ENCODE assay signal across 8 mouse cellular contexts in the genomic region with DNA sequence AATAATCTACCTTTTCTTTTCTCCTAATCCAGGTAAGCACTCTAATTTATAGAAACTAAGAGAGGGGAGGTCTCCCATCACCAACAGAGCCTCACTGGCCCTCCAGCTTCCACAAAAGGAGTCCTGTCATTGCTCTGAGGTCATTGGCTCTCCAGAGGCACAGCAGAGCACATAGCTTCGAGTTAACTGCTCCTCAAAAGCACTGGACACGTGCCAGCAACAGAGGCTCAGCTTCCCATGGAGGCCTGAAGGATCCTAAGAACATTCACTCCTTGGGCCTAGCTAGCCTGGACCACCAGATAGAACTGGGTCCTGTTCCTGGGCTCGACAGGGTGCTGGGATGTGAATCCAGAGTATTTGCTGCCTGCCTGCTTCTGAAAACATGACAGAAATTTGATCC. TPM values are rescaled to one million over a fixed set of nuclear protein-coding genes. Genes with fewer than 3 reads are reported as not detected.
DNase-seq lines count a peak whose midpoint lies in the region; ATAC-seq and TF ChIP-seq lines count a peak whose summit lies in the region.

No protein-coding gene starts in this region.

- intact Hi-C loops in left cerebral cortex, adult 2 months (cut with DNase I), result no loop called here

- 29% methylated on average over 3 of the region's 3 CpGs for WGBS in hindbrain, postnatal 0 days
- 54% methylated on average over 3 of the region's 3 CpGs for WGBS in hindbrain, embryonic 10.5 days
- WGBS in cerebellum, adult 2 months, result 13% methylated on average over 3 of the region's 3 CpGs
- WGBS in intestine, embryonic 15.5 days, result 32% methylated on average over 3 of the region's 3 CpGs

- H3K9me3 ChIP-seq in hindbrain, postnatal 0 days (ENCODE audit: low read length), result no peaks in the 10 kb centered on the region
- no peaks in the 10 kb centered on the region for H3K9me3 ChIP-seq in hindbrain, embryonic 10.5 days
- H3K9me3 ChIP-seq in intestine, embryonic 15.5 days, result no peaks in the 10 kb centered on the region

- no peak overlapping the region for H3K9ac ChIP-seq in hindbrain, postnatal 0 days (replicated peaks; ENCODE audit: low read length)
- H3K9ac ChIP-seq in intestine, embryonic 15.5 days, result no peak overlapping the region

- TF ChIP-seq POLR2A in cerebellum, adult 2 months (IDR thresholded peaks at IDR 0.05; ENCODE audit: borderline replicate concordance, insufficient read depth, low read length), result no peak

- H3K27ac ChIP-seq in hindbrain, postnatal 0 days, result no peak overlapping the region
- no peak overlapping the region for H3K27ac ChIP-seq in hindbrain, embryonic 10.5 days
- H3K27ac ChIP-seq in cerebellum, adult 2 months (ENCODE audit: insufficient read depth, low read length), result peak overlapping the region; percentile 59
- H3K27ac ChIP-seq in left cerebral cortex, adult 2 months, result no peak overlapping the region
- no peak overlapping the region for H3K27ac ChIP-seq in intestine, embryonic 15.5 days

- no peak for ATAC-seq in hindbrain, postnatal 0 days
- ATAC-seq in granulocyte monocyte progenitor cell, adult 5-6 weeks (replicated peaks; ENCODE audit: poor library complexity, severe bottlenecking), result no peak
- no peak for ATAC-seq in intestine, embryonic 15.5 days

- H3K4me2 ChIP-seq in hindbrain, postnatal 0 days (ENCODE audit: low read depth, low read length), result no peak overlapping the region
- H3K4me2 ChIP-seq in intestine, embryonic 15.5 days (replicated peaks), result no peak overlapping the region

- no peak overlapping the region for H3K4me3 ChIP-seq in hindbrain, postnatal 0 days (ENCODE audit: low read length)
- H3K4me3 ChIP-seq in hindbrain, embryonic 10.5 days, result no peak overlapping the region
- H3K4me3 ChIP-seq in cerebellum, adult 2 months (replicated peaks; ENCODE audit: insufficient read depth, low read depth, low read length), result no peak overlapping the region
- H3K4me3 ChIP-seq in left cerebral cortex, adult 2 months, result no peak overlapping the region
- H3K4me3 ChIP-seq in intestine, embryonic 15.5 days (replicated peaks), result no peak overlapping the region

- peak; percentile 66 for DNase-seq in hindbrain, postnatal 0 days (ENCODE audit: low spot score)
- no peak for DNase-seq in hindbrain, embryonic 10.5 days (ENCODE audit: low spot score)
- DNase-seq in Muller cell, postnatal 12 days (ENCODE audit: inconsistent ontology term), result peak; percentile 68
- peak; percentile 52 to 61 for DNase-seq in cerebellum, adult 2 months
- peak; percentile 77 to 81 for DNase-seq in kidney, postnatal 25 days
- DNase-seq in left cerebral cortex, adult 2 months (ENCODE audit: extremely low spot score in 1 of 2, low spot score in 2 of 2), result no peak

- TF ChIP-seq CTCF in hindbrain, postnatal 0 days (IDR thresholded peaks at IDR 0.05; ENCODE audit: low read depth), result no peak
- no peak for TF ChIP-seq CTCF in cerebellum, adult 2 months (IDR thresholded peaks at IDR 0.05; ENCODE audit: borderline replicate concordance, insufficient read depth, low read depth, low read length)
- no peak for TF ChIP-seq CTCF in left cerebral cortex, adult 2 months (IDR thresholded peaks at IDR 0.05)

- H3K4me1 ChIP-seq in hindbrain, postnatal 0 days (ENCODE audit: insufficient read depth, low read length), result peaks cover 4% of the 10 kb centered on the region
- H3K4me1 ChIP-seq in hindbrain, embryonic 10.5 days (replicated peaks), result peaks cover 38% of the 10 kb centered on the region
- peaks cover 40% of the 10 kb centered on the region for H3K4me1 ChIP-seq in cerebellum, adult 2 months (ENCODE audit: control insufficient read depth, insufficient read depth, low read length)
- H3K4me1 ChIP-seq in intestine, embryonic 15.5 days (replicated peaks), result peaks cover 36% of the 10 kb centered on the region

- no peaks in the 10 kb centered on the region for H3K36me3 ChIP-seq in hindbrain, postnatal 0 days (ENCODE audit: insufficient read depth, low read length)
- H3K36me3 ChIP-seq in hindbrain, embryonic 10.5 days, result peaks cover 7% of the 10 kb centered on the region
- no peaks in the 10 kb centered on the region for H3K36me3 ChIP-seq in intestine, embryonic 15.5 days

- H3K27me3 ChIP-seq in hindbrain, postnatal 0 days (ENCODE audit: insufficient read depth, low read length), result no peaks in the 10 kb centered on the region
- no peaks in the 10 kb centered on the region for H3K27me3 ChIP-seq in hindbrain, embryonic 10.5 days (ENCODE audit: insufficient read depth, poor library complexity, severe bottlenecking)
- H3K27me3 ChIP-seq in cerebellum, adult 2 months (ENCODE audit: control insufficient read depth, insufficient read depth, low read length), result no peaks in the 10 kb centered on the region
- H3K27me3 ChIP-seq in intestine, embryonic 15.5 days (replicated peaks), result no peaks in the 10 kb centered on the region

RNA-seq across cellular contexts. Expression of gene Phf2, which starts 21.8 kb away (rescaled TPM):
- 24.2 and 25.0 TPM in 2 replicates for total RNA-seq in hindbrain, postnatal 0 days (2014; rRNA removed)
- polyA plus RNA-seq in hindbrain, postnatal 0 days (2015; fragmentation: Nextera tagmentation; extraction: Ambion mirVana), result 4.7 and 4.8 TPM in 2 replicates
- 6.9 and 8.7 TPM in 2 replicates for polyA plus RNA-seq in hindbrain, embryonic 10.5 days (2016; fragmentation: Nextera tagmentation; extraction: Ambion mirVana)
- 25.9 and 29.1 TPM in 2 replicates for polyA plus RNA-seq in cerebellum, adult 2 months (2012; rRNA removed)
- total RNA-seq in granulocyte monocyte progenitor cell, adult 5-6 weeks (2014; fragmentation: Nextera tagmentation), result 16.7 and 26.7 TPM in 2 replicates
- 6.4 and 7.2 TPM in 2 replicates for total RNA-seq in granulocyte monocyte progenitor cell, adult 5-6 weeks (2017)
- 10 to 100 TPM; 36.2 to 36.8 TPM for total RNA-seq in left cerebral cortex, adult 2 months (2021)
- polyA plus RNA-seq in intestine, embryonic 15.5 days (2015; fragmentation: Nextera tagmentation; extraction: Ambion mirVana), result 5.5 and 6.3 TPM in 2 replicates

Comparison
In these comparisons a context has a peak if more than half of its experiments do, and no peak if none do; other contexts are left out.
1. DNase-seq: peak in hindbrain, postnatal 0 days (single experiment), Muller cell, postnatal 12 days (single experiment), cerebellum, adult 2 months (2 of 2) and kidney, postnatal 25 days (2 of 2); none in hindbrain, embryonic 10.5 days (single experiment) and left cerebral cortex, adult 2 months (0 of 2).